ENCODE assay signal across 9 mouse cellular contexts in genomic region chr8:82351268-82351943, GRCm38 (mm10). TPM values are rescaled to one million over a fixed set of nuclear protein-coding genes. Genes with fewer than 3 reads are reported as not detected.
DNase-seq lines count a peak whose midpoint lies in the region; ATAC-seq and TF ChIP-seq lines count a peak whose summit lies in the region.
"Had no signal": no experiment of that assay in that cellular context is flagged by ENCODE, and none has a peak within 500 bp of the region (broad histone marks: within the 10 kb centered on the region; RNA-seq: fewer than 3 reads in every experiment).

No protein-coding gene starts in this region.

- peak; percentile 24; the same call in 1 of the 2 replicates for TF ChIP-seq CTCF in brain, embryonic 14.5 days (IDR thresholded peaks at IDR 0.05; ENCODE audit: borderline replicate concordance, extremely low read depth, insufficient read depth, insufficient read length)

- intact Hi-C loops in heart, postnatal 10 days (cut with DNase I) = loop anchor here (1.0 to 10.0 kb wide), 3 partner anchors 338 to 493 kb away; no protein-coding TSS in a partner anchor
- intact Hi-C loops in heart, postnatal 25 days (cut with DNase I) = loop anchor here (1.0 to 10.0 kb wide), 4 partner anchors 51 to 393 kb away; partner anchors contain the start of gene Il15

- DNase-seq in heart, postnatal 10 days = peak; percentile 8 to 29
- no peak for DNase-seq in heart, postnatal 25 days (ENCODE audit: low spot score)
- peak; percentile 49 for DNase-seq in CD4-positive helper T cell, adult 2 months (ENCODE audit: low read depth, low spot score)
- no peak for DNase-seq in brain, embryonic 14.5 days (ENCODE audit: low read depth)
- DNase-seq in monocyte, adult 2 months (ENCODE audit: low read depth in 1 of 2, low spot score in 2 of 2) = peak; percentile 10 to 13
- no peak for DNase-seq in ovary, postnatal 14 days (ENCODE audit: low spot score)
- DNase-seq in spleen, adult 12 weeks (ENCODE audit: low spot score) = no peak
- DNase-seq: gastrocnemius, postnatal 10 days had no signal

- ATAC-seq in erythroid progenitor cell, adult 5-6 weeks (replicated peaks; ENCODE audit: low FRiP score, poor library complexity, severe bottlenecking) = no peak

- no peak for TF ChIP-seq POLR2A in brain, embryonic 14.5 days (IDR thresholded peaks at IDR 0.05; ENCODE audit: borderline replicate concordance, extremely low read depth, insufficient read depth, insufficient read length, poor library complexity, severe bottlenecking)

RNA-seq across cellular contexts. Expression of gene Il15, which starts 51.6 kb away (rescaled TPM):
- 10 to 100 TPM; 10.3 to 14.4 TPM for total RNA-seq in heart, postnatal 10 days (2021)
- total RNA-seq in heart, postnatal 25 days (2021) = 10 to 100 TPM; 29.5 to 34.6 TPM
- 0.79 and 1.00 TPM in 2 replicates for polyA plus RNA-seq in brain, embryonic 14.5 days (2012; rRNA removed)
- total RNA-seq in erythroid progenitor cell, adult 5-6 weeks (2015; ENCODE audit: low replicate concordance) = 7.9 and 15.9 TPM in 2 replicates
- 0.90 and 3.8 TPM in 2 replicates for total RNA-seq in erythroid progenitor cell, adult 5-6 weeks (2017; ENCODE audit: low replicate concordance)

Comparison
In these comparisons a context has a peak if more than half of its experiments do, and no peak if none do; other contexts are left out.
1. DNase-seq: peak in heart, postnatal 10 days (2 of 2), CD4-positive helper T cell, adult 2 months (single experiment) and monocyte, adult 2 months (2 of 2); none in heart, postnatal 25 days (single experiment), brain, embryonic 14.5 days (single experiment), ovary, postnatal 14 days (single experiment) and spleen, adult 12 weeks (single experiment).